Mouse (Mus musculus) E14TG2a.4 (cell line): ENCODE results near the gene Slc9a8.

Experiments
- H3K27me3 ChIP-seq: 2 replicates; pipeline ENCODE4 v1.6.1; 2014; ENCODE audit warnings: low read length, control low read depth; ENCODE audit not compliant: insufficient read depth
- H3K36me3 ChIP-seq: 2 replicates; pipeline ENCODE4 v1.6.1; 2014; ENCODE audit warnings: low read length, control low read depth; ENCODE audit not compliant: insufficient read depth
- H3K4me1 ChIP-seq: replicated peaks from 2 replicates; pipeline ENCODE4 v1.6.1; 2014; ENCODE audit warnings: low read depth, low read length, control low read depth
- H3K4me3 ChIP-seq: replicated peaks from 2 replicates; pipeline ENCODE4 v1.5.1; 2014; ENCODE audit warnings: mild to moderate bottlenecking, low read length
- H3K9me3 ChIP-seq: 2 replicates; pipeline ENCODE4 v1.6.1; 2014; ENCODE audit warnings: low read length, control low read depth
- CTCF ChIP-seq: conservative IDR thresholded peaks from 2 replicates; pipeline ENCODE4 v1.5.1; 2014; ENCODE audit warnings: low read length
- NANOG ChIP-seq: IDR thresholded peaks from 2 replicates; pipeline ENCODE4 v1.6.1; 2014; ENCODE audit warnings: borderline replicate concordance, low read length, mixed read lengths
- POU5F1 ChIP-seq: IDR thresholded peaks from 2 replicates; pipeline ENCODE4 v1.6.1; 2014; ENCODE audit warnings: low read length, borderline replicate concordance

Slc9a8 gene

GRCm38 (mm10) chr2:167447629-167448028 lies 26.1 kb downstream of the Slc9a8 start:
- H3K36me3 ChIP-seq = peaks cover 95% of the 10 kb centered on the region
- peaks cover 85% of the 10 kb centered on the region for H3K4me1 ChIP-seq
- no peak overlapping the region for H3K4me3 ChIP-seq
- H3K27me3 ChIP-seq = no peaks in the 10 kb centered on the region
- H3K9me3 ChIP-seq = no peaks in the 10 kb centered on the region
- no peak for TF ChIP-seq POU5F1
- no peak for TF ChIP-seq CTCF
- no peak for TF ChIP-seq NANOG

- TF ChIP-seq NANOG (no peak), POU5F1 (no peak), CTCF (no peak)
- H3K4me1 ChIP-seq = peaks cover 66% of the 10 kb centered on the region
- peak overlapping the region; percentile 24 for H3K4me3 ChIP-seq
- peaks cover 95% of the 10 kb centered on the region for H3K36me3 ChIP-seq
- H3K27me3 ChIP-seq = no peaks in the 10 kb centered on the region
- no peaks in the 10 kb centered on the region for H3K9me3 ChIP-seq
These were observed 28.1 kb downstream of the Slc9a8 start for GRCm38 (mm10) chr2:167449331-167450275.

- Histone ChIP-seq H3K4me1 (peaks cover 55% of the 10 kb centered on the region), H3K9me3 (no peaks in the 10 kb centered on the region), H3K36me3 (peaks cover 95% of the 10 kb centered on the region), H3K4me3 (no peak overlapping the region), H3K27me3 (no peaks in the 10 kb centered on the region)
- TF ChIP-seq POU5F1 (no peak), CTCF (no peak), NANOG (no peak)
These were observed 29.1 kb downstream of the Slc9a8 start for GRCm38 (mm10) chr2:167450647-167451046.

GRCm38 (mm10) chr2:167453814-167454213 lies 32.3 kb downstream of the Slc9a8 start:
- Histone ChIP-seq H3K36me3 (peaks cover 96% of the 10 kb centered on the region), H3K4me3 (no peak overlapping the region), H3K9me3 (no peaks in the 10 kb centered on the region), H3K4me1 (peaks cover 31% of the 10 kb centered on the region), H3K27me3 (no peaks in the 10 kb centered on the region)
- TF ChIP-seq CTCF (no peak), NANOG (no peak), POU5F1 (no peak)

- H3K9me3 ChIP-seq = no peaks in the 10 kb centered on the region
- peaks cover 96% of the 10 kb centered on the region for H3K36me3 ChIP-seq
- H3K27me3 ChIP-seq = no peaks in the 10 kb centered on the region
- peaks cover 32% of the 10 kb centered on the region for H3K4me1 ChIP-seq
- no peak overlapping the region for H3K4me3 ChIP-seq
- TF ChIP-seq NANOG = no peak
- no peak for TF ChIP-seq CTCF
- TF ChIP-seq POU5F1 = no peak
These were observed 35.0 kb downstream of the Slc9a8 start for GRCm38 (mm10) chr2:167456361-167457020.

- H3K4me1 ChIP-seq = peaks cover 37% of the 10 kb centered on the region
- TF ChIP-seq CTCF (no peak), NANOG (no peak), POU5F1 (no peak)
- H3K4me3 ChIP-seq = no peak overlapping the region
- H3K36me3 ChIP-seq = peaks cover 99% of the 10 kb centered on the region
- H3K9me3 ChIP-seq = no peaks in the 10 kb centered on the region
- no peaks in the 10 kb centered on the region for H3K27me3 ChIP-seq
These were observed 35.7 kb downstream of the Slc9a8 start for GRCm38 (mm10) chr2:167457213-167457612.

GRCm38 (mm10) chr2:167458548-167458947 lies 37.0 kb downstream of the Slc9a8 start:
- Histone ChIP-seq H3K36me3 (peaks cover 99% of the 10 kb centered on the region), H3K4me1 (peaks cover 37% of the 10 kb centered on the region), H3K27me3 (no peaks in the 10 kb centered on the region), H3K4me3 (no peak overlapping the region), H3K9me3 (no peaks in the 10 kb centered on the region)
- TF ChIP-seq CTCF (no peak), POU5F1 (no peak), NANOG (no peak)

- Histone ChIP-seq H3K9me3 (no peaks in the 10 kb centered on the region), H3K4me3 (no peak overlapping the region), H3K36me3 (peaks cover 99% of the 10 kb centered on the region), H3K27me3 (no peaks in the 10 kb centered on the region), H3K4me1 (peaks cover 37% of the 10 kb centered on the region)
- no peak for TF ChIP-seq CTCF
- TF ChIP-seq POU5F1 = no peak
- no peak for TF ChIP-seq NANOG
These were observed 37.8 kb downstream of the Slc9a8 start for GRCm38 (mm10) chr2:167459071-167459865.
